Mouse (Mus musculus) kidney, adult 2 months (tissue): Measurements from ENCODE around the gene Ercc1. TPM values are rescaled to one million over a fixed set of nuclear protein-coding genes. Genes with fewer than 3 reads are reported as not detected.

Experiments used
- DNase-seq: peaks from one replicate; pipeline ENCODE4 v3.0.0; 2021
- H3K27ac ChIP-seq: fragments of 200-500 bp; 2 replicates; pipeline ENCODE4 v1.5.1; 2012; ENCODE audit warnings: low read depth, low read length, control low read depth, inconsistent platforms; ENCODE audit not compliant: insufficient read depth
- H3K27me3 ChIP-seq: fragments of 200-500 bp; replicated peaks from 2 replicates; pipeline ENCODE4 v1.6.1; 2012; ENCODE audit warnings: mild to moderate bottlenecking, moderate library complexity, low read length, inconsistent platforms; ENCODE audit not compliant: control insufficient read depth, insufficient read depth
- H3K36me3 ChIP-seq: fragments of 200-500 bp; 2 replicates; pipeline ENCODE4 v1.6.1; 2012; ENCODE audit warnings: mild to moderate bottlenecking, moderate library complexity, low read length, inconsistent platforms; ENCODE audit not compliant: control insufficient read depth, insufficient read depth
- H3K4me1 ChIP-seq: fragments of 200-500 bp; 2 replicates; pipeline ENCODE4 v1.6.1; 2011; ENCODE audit warnings: low read length; ENCODE audit not compliant: control insufficient read depth, insufficient read depth
- H3K4me3 ChIP-seq: fragments of 200-500 bp; 2 replicates; pipeline ENCODE4 v1.5.1; 2011; ENCODE audit warnings: mild to moderate bottlenecking, low read depth, low read length, control low read depth; ENCODE audit not compliant: insufficient read depth
- CTCF ChIP-seq: fragments of 200-500 bp; conservative IDR thresholded peaks from 2 replicates; pipeline ENCODE4 v1.5.1; 2011; ENCODE audit warnings: low read depth, mild to moderate bottlenecking, control low read depth, low read length, moderate library complexity, mixed read lengths; ENCODE audit not compliant: insufficient read depth, insufficient read length
- POLR2A ChIP-seq: fragments of 200-500 bp; IDR thresholded peaks from one replicate; pipeline ENCODE4 v1.6.1; 2011; ENCODE audit warnings: low read depth, low read length, control low read depth
- WGBS: fragments of 180-500 bp; shearing (Covaris S2); methylation state at CpG from one replicate; pipeline ENCODE4 v1.1.7; 2018; 5-methylcytosine and 5-hydroxymethylcytosine counted together
- polyA plus RNA-seq: library from polyadenylated mRNA; depleted of rRNA; stranded (reverse); fragments of >200 nt; gene quantifications from 2 replicates; pipeline ENCODE4 v1.2.3, GENCODE M21; 2012; rRNA removed

The Ercc1 gene
- polyA plus RNA-seq, 1 experiment = 27.6 TPM

DNA sequence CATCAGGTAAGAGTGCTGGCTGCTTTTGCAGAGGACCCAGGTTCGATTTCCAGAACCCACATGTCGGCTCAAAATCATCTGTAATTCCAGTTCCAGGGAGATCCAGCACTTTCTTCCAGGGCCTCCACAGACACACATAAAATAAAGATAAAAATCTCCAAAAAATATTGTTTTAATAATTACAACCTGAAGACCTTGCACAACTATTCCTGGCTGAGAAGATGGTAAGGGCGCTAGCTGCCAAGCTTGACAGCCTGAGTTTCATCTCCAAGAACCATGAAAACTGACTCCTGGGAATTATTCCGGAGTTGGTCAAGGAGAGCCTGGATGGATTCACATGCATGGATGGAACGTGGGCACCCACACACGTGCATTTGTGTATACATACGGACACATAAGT, 59.9 kb downstream of the Ercc1 start, which contains the start of gene Ckm:
Gene Ckm, plus strand, starts transcription at position 301 of the 400 bp plus-strand sequence.
- no peaks in the 10 kb centered on the region for H3K36me3 ChIP-seq
- H3K27me3 ChIP-seq = no peaks in the 10 kb centered on the region
- no peak within 1 kb of the TSS for H3K27ac ChIP-seq
- TF ChIP-seq CTCF = no peak
- peak within 1 kb of the TSS; percentile 50 for H3K4me3 ChIP-seq
- 52% methylated on average over 7 of the region's 7 CpGs for WGBS
- H3K4me1 ChIP-seq = no peaks in the 10 kb centered on the region
- DNase-seq = no peak

DNA sequence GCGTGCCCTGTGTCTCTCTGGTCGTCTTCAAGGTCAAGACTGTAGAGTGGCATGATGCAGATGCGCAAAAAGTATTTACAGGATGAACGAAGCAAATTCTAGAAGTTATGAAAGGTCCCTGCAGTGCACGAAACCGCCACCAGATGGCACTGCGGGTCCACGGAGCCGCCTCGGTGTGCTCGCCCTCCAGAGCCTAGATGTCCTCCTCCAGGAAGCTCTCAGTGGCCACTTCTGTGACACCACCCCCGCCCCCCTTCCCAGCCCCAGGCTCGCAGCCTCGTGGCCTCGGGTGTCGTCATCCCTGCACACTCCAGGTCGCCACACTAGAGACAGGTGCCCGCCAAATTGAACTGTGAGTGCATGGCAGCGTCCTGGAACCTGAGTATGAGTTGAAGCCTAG, 60.8 kb downstream of the Ercc1 start:
- no peak for TF ChIP-seq POLR2A
- peak; percentile 97 for TF ChIP-seq CTCF
- WGBS = 3% methylated on average over 18 of the region's 19 CpGs

More for the DNA sequence above, 60.8 kb downstream of the Ercc1 start:
- H3K27ac ChIP-seq = no peak overlapping the region
- H3K4me1 ChIP-seq = no peaks in the 10 kb centered on the region
- no peaks in the 10 kb centered on the region for H3K36me3 ChIP-seq
- H3K4me3 ChIP-seq = no peak overlapping the region
- H3K27me3 ChIP-seq = no peaks in the 10 kb centered on the region
- peak; percentile 83 for DNase-seq

Other genes with a start within 250 kb of the Ercc1 start
- 0.03 and 0.04 TPM in 2 replicates for gene Gm4969, start 226.4 kb upstream of the Ercc1 start, polyA plus RNA-seq
- gene Fbxo46, start 224.9 kb upstream of the Ercc1 start, polyA plus RNA-seq = 9.2 and 9.5 TPM in 2 replicates
- gene Qpctl, start 195.5 kb upstream of the Ercc1 start, polyA plus RNA-seq = 11.9 and 12.1 TPM in 2 replicates
- 34.8 and 42.2 TPM in 2 replicates for gene Snrpd2, start 195.1 kb upstream of the Ercc1 start, polyA plus RNA-seq
- gene Gipr, start 178.7 kb upstream of the Ercc1 start, polyA plus RNA-seq = 0.13 and 0.20 TPM in 2 replicates
- 38.8 and 39.0 TPM in 2 replicates for gene Eml2, start 168.4 kb upstream of the Ercc1 start, polyA plus RNA-seq
- 10.1 and 10.8 TPM in 2 replicates for gene Gpr4, start 132.2 kb upstream of the Ercc1 start, polyA plus RNA-seq
- 41.7 and 48.5 TPM in 2 replicates for gene Opa3, start 116.4 kb upstream of the Ercc1 start, polyA plus RNA-seq
- 69.5 and 71.5 TPM in 2 replicates for gene Vasp, start 73.0 kb upstream of the Ercc1 start, polyA plus RNA-seq
- gene Ppm1n, start 64.7 kb upstream of the Ercc1 start, polyA plus RNA-seq = not detected in 2 replicates
- 7.6 and 19.1 TPM in 2 replicates for gene Rtn2, start 62.2 kb upstream of the Ercc1 start, polyA plus RNA-seq
- gene Fosb, start 34.7 kb upstream of the Ercc1 start, polyA plus RNA-seq = 0.17 and 0.19 TPM in 2 replicates
- 5.3 and 5.9 TPM in 2 replicates for gene Cd3eap, start 14.7 kb downstream of the Ercc1 start, polyA plus RNA-seq
- 5.9 and 6.8 TPM in 2 replicates for gene Ppp1r13l, start 15.0 kb downstream of the Ercc1 start, polyA plus RNA-seq
- 32.4 and 39.9 TPM in 2 replicates for gene Ercc2, start 37.2 kb downstream of the Ercc1 start, polyA plus RNA-seq
- 3.7 and 5.0 TPM in 2 replicates for gene Klc3, start 59.3 kb downstream of the Ercc1 start, polyA plus RNA-seq
- 2.0 and 420 TPM in 2 replicates for gene Ckm, start 60.0 kb downstream of the Ercc1 start, polyA plus RNA-seq
- gene Mark4, start 114.0 kb downstream of the Ercc1 start, polyA plus RNA-seq = 16.1 and 18.2 TPM in 2 replicates
- gene Exoc3l2, start 118.6 kb downstream of the Ercc1 start, polyA plus RNA-seq = 41.6 and 46.6 TPM in 2 replicates
- 8.6 and 10.3 TPM in 2 replicates for gene Bloc1s3, start 163.6 kb downstream of the Ercc1 start, polyA plus RNA-seq
- gene Trappc6a, start 163.6 kb downstream of the Ercc1 start, polyA plus RNA-seq = 62.3 and 74.6 TPM in 2 replicates
- 0.11 and 0.16 TPM in 2 replicates for gene Nkpd1, start 173.1 kb downstream of the Ercc1 start, polyA plus RNA-seq
- 87.0 and 92.0 TPM in 2 replicates for gene Ppp1r37, start 218.3 kb downstream of the Ercc1 start, polyA plus RNA-seq
- 2.7 and 3.3 TPM in 2 replicates for gene Zfp296, start 232.5 kb downstream of the Ercc1 start, polyA plus RNA-seq
- 143 and 149 TPM in 2 replicates for gene Gemin7, start 232.8 kb downstream of the Ercc1 start, polyA plus RNA-seq